Mouse (Mus musculus): Measurements from ENCODE around the gene Acvr1.

DNA sequence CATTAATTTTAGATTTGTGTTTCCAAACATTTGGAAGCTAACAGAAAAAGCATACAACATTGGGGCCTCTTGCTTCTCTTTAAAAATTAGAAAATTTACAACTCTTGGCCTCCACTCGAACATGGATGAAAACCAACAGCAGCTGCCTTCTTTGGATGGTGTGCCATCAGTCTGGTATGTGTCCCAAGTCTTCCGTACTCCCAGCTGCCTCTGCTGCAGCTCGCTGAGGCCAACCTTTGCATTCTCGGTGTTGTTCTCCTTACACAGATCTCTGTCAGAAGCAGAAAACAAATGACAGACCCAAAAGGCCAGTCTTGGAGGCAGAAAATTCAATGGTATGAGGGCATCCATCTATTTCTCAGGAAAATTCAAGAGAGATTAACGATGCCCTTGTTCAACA, 186.9 kb downstream of the Acvr1 start:
- TF ChIP-seq USF1 (IDR thresholded peaks at IDR 0.05; ENCODE audit: low read depth) (no peak), POLR2A (IDR thresholded peaks at IDR 0.05; ENCODE audit: insufficient read length, low read depth) (no peak), CEBPB (IDR thresholded peaks at IDR 0.05; ENCODE audit: insufficient read depth, poor library complexity, severe bottlenecking) (no peak), E2F4 (IDR thresholded peaks at IDR 0.05; ENCODE audit: insufficient read depth) (no peak), MYOD1 (IDR thresholded peaks at IDR 0.05; ENCODE audit: control insufficient read depth in 1 of 3, insufficient read length in 2 of 3, low read depth in 2 of 3) (no peak), MAX (IDR thresholded peaks at IDR 0.05; ENCODE audit: low read depth) (no peak), POLR2AphosphoS2 (IDR thresholded peaks at IDR 0.05; ENCODE audit: insufficient read length, low read depth) (no peak), REST (IDR thresholded peaks at IDR 0.05; ENCODE audit: insufficient read depth, insufficient read length) (no peak), TCF3 (IDR thresholded peaks at IDR 0.05; ENCODE audit: insufficient read length, low read depth) (no peak), TCF12 (IDR thresholded peaks at IDR 0.05; ENCODE audit: insufficient read depth, poor library complexity, severe bottlenecking) (no peak), MYOG (IDR thresholded peaks at IDR 0.05; ENCODE audit: control insufficient read depth in 1 of 3, insufficient read depth in 1 of 3, insufficient read length in 2 of 3, low read depth in 2 of 3) (no peak)
